Mouse (Mus musculus): ENCODE data around the gene Oasl2.

GRCm38 (mm10) chr5:114949316-114949715 lies 52.6 kb downstream of the Oasl2 start:
- TF ChIP-seq POLR2A (IDR thresholded peaks at IDR 0.05; ENCODE audit: insufficient read depth, low read depth, low read length) = no peak
- no peak for TF ChIP-seq CTCF (IDR thresholded peaks at IDR 0.05)
- no peak for TF ChIP-seq EP300 (IDR thresholded peaks at IDR 0.05; ENCODE audit: insufficient read depth, low read depth, low read length)
